Mouse (Mus musculus): ENCODE results near the gene Myo3b. TPM values are rescaled to one million over a fixed set of nuclear protein-coding genes. Genes with fewer than 3 reads are reported as not detected.
A peak's percentile ranks its signal among the peaks of the same experiment; 100 is the strongest.

Myo3b gene
- polyA plus RNA-seq, 1 experiment from 2014 or later, result 0.12 TPM

GRCm38 (mm10) chr2:70083444-70084020, 44.6 kb downstream of the Myo3b start:
- Histone ChIP-seq H3K9me3 (replicated peaks) (no peaks in the 10 kb centered on the region), H3K4me1 (no peaks in the 10 kb centered on the region; the same call in 1 of the 2 replicates), H3K27me3 (no peaks in the 10 kb centered on the region), H3K4me2 (replicated peaks) (no peak overlapping the region), H3K9ac (no peak overlapping the region), H3K4me3 (no peak overlapping the region), H3K36me3 (no peaks in the 10 kb centered on the region), H3K27ac (no peak overlapping the region)
- 74% methylated on average over 17 of the region's 17 CpGs for WGBS
- no peak for ATAC-seq (ENCODE audit: low FRiP score)

- no peak overlapping the region for H3K4me3 ChIP-seq
- 81% methylated on average over 2 of the region's 2 CpGs for WGBS
- H3K27ac ChIP-seq, result no peak overlapping the region
- no peaks in the 10 kb centered on the region for H3K4me1 ChIP-seq
- no peak for ATAC-seq (ENCODE audit: low FRiP score)
- H3K36me3 ChIP-seq, result no peaks in the 10 kb centered on the region
- no peaks in the 10 kb centered on the region for H3K9me3 ChIP-seq (replicated peaks)
- H3K4me2 ChIP-seq (replicated peaks), result no peak overlapping the region
- no peak overlapping the region for H3K9ac ChIP-seq
- H3K27me3 ChIP-seq, result no peaks in the 10 kb centered on the region
These were observed 52.3 kb downstream of the Myo3b start for GRCm38 (mm10) chr2:70091261-70091660.

DNA sequence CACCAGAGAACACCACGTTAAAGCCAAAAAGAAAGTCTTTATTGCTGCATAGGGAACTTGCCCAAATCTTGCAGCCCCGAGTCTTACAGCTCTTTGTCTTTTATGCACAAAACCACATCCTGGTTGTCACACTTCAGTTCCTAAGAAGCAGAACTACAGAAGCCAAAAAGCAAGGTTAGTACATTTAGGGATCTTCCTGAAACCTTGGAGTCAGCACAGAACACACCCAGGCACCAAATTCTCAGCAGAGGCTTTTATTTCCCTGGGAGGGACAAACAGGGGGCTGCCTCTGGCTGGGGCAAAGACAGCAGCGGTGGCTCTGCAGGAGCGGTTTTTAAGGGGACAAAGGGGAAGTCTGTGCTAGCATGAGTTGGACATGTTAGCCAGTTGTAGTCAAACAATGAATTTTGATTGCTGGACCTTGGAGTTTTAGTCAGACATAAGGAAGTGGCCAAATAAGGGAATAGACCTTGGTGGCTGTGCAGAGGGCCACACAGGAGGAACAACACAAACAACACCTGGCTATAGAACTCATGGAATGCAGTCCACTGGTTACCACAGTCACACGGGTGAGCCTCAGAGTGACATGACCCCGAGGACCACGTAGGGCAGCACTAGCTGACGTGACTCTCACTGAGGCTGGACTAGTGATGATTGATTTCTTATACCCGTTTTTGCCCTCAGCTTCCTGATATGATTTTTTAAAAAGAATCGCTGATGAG, 53.0 kb downstream of the Myo3b start:
- H3K9ac ChIP-seq, result no peak overlapping the region
- H3K27me3 ChIP-seq, result no peaks in the 10 kb centered on the region
- H3K4me2 ChIP-seq (replicated peaks), result no peak overlapping the region
- no peaks in the 10 kb centered on the region for H3K36me3 ChIP-seq
- H3K4me3 ChIP-seq, result no peak overlapping the region
- no peaks in the 10 kb centered on the region for H3K9me3 ChIP-seq (replicated peaks)
- no peaks in the 10 kb centered on the region for H3K4me1 ChIP-seq
- ATAC-seq (ENCODE audit: low FRiP score), result no peak
- no peak overlapping the region for H3K27ac ChIP-seq
- 55% methylated on average over 10 of the region's 10 CpGs for WGBS

DNA sequence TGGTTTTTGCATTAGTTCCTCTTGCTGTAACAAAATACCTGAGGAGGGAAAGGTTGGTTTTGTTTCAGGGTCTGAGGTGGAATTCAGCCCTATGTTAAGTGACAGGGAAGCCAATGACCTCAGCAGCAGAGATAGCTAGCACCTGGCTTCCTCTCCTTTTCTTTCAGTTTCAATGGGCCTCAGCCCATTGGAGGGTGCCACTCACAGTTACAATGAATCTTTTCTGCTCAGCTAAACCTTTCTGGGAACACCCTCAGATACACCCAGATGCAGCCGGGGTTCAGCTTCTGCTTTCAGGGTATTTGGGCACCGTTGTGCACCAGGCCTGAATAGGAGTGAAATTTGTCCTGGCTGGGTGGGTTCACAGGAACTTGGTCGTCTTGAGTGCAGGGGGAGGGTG, 53.7 kb downstream of the Myo3b start:
- Histone ChIP-seq H3K9ac (no peak overlapping the region), H3K4me1 (no peaks in the 10 kb centered on the region), H3K9me3 (replicated peaks) (no peaks in the 10 kb centered on the region), H3K4me2 (replicated peaks) (no peak overlapping the region), H3K4me3 (no peak overlapping the region), H3K36me3 (no peaks in the 10 kb centered on the region), H3K27me3 (0 out of 2 replicates have a peak, but pooled peaks cover 2% of the 10 kb centered on the region), H3K27ac (no peak overlapping the region)
- no peak for ATAC-seq (ENCODE audit: low FRiP score)
- 68% methylated on average over 3 of the region's 3 CpGs for WGBS

DNA sequence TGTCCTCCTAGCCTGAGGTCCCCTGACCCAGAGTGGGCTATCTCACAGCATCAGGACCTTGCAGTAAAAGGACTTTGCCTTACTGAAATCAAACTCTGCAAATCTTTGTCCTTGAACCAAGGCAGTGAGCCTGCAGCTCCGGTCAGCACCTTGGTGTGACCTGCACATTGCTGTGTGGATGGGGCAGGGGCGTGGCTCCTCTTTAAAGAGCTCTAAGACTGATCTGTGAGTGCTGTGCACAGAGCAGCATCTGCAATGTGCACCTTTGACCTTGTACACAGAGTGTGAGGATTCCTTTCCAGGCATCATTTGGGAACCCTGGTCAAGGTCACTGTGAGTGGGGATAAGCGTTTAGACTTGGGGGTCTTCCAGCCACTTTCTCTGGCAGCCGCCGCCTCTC, 55.5 kb downstream of the Myo3b start:
- Histone ChIP-seq H3K4me1 (no peaks in the 10 kb centered on the region), H3K4me2 (replicated peaks) (no peak overlapping the region), H3K4me3 (no peak overlapping the region), H3K9me3 (replicated peaks) (no peaks in the 10 kb centered on the region), H3K27me3 (0 out of 2 replicates have a peak, but pooled peaks cover 2% of the 10 kb centered on the region), H3K27ac (no peak overlapping the region), H3K36me3 (no peaks in the 10 kb centered on the region), H3K9ac (no peak overlapping the region)
- 76% methylated on average over 5 of the region's 5 CpGs for WGBS
- ATAC-seq (ENCODE audit: low FRiP score), result no peak

GRCm38 (mm10) chr2:70097229-70098095, 58.5 kb downstream of the Myo3b start:
- Histone ChIP-seq H3K4me3 (no peak overlapping the region), H3K4me2 (replicated peaks) (no peak overlapping the region), H3K4me1 (no peaks in the 10 kb centered on the region), H3K27me3 (0 out of 2 replicates have a peak, but pooled peaks cover 2% of the 10 kb centered on the region), H3K27ac (no peak overlapping the region), H3K36me3 (no peaks in the 10 kb centered on the region), H3K9ac (no peak overlapping the region), H3K9me3 (replicated peaks) (no peaks in the 10 kb centered on the region)
- WGBS, result 80% methylated on average over 15 of the region's 15 CpGs
- ATAC-seq (ENCODE audit: low FRiP score), result no peak

DNA sequence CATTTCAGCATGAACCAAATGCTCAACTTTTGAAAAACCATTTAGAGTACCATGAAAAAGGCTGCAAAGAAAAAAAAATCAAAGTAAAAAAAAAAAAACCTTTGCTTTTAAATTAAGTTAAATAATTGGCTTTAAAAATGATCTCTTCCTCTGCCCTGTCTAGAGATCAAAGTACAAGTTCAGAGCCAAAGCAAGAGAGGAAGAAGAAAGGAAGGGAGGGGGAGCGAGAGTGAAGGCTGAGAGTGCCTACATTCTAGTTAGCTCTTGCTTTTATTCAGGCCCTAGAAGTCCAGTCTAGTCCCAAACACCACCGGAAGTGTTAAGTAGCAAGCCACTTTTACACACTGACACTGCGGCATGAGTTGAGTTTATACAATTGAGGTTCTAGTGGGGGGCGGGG, 60.5 kb downstream of the Myo3b start:
- no peak overlapping the region for H3K9ac ChIP-seq
- H3K4me2 ChIP-seq (replicated peaks), result no peak overlapping the region
- ATAC-seq (ENCODE audit: low FRiP score), result no peak
- H3K4me3 ChIP-seq, result no peak overlapping the region
- H3K36me3 ChIP-seq, result no peaks in the 10 kb centered on the region
- 0 out of 2 replicates have a peak, but pooled peaks cover 2% of the 10 kb centered on the region for H3K27me3 ChIP-seq
- H3K4me1 ChIP-seq, result no peaks in the 10 kb centered on the region
- H3K9me3 ChIP-seq (replicated peaks), result no peaks in the 10 kb centered on the region
- WGBS, result 87% methylated on average over 4 of the region's 4 CpGs
- H3K27ac ChIP-seq, result no peak overlapping the region

- H3K36me3 ChIP-seq, result no peaks in the 10 kb centered on the region
- no peaks in the 10 kb centered on the region for H3K9me3 ChIP-seq (replicated peaks)
- no peak overlapping the region for H3K9ac ChIP-seq
- peak overlapping the region; percentile 48 for H3K27ac ChIP-seq
- H3K4me2 ChIP-seq (replicated peaks), result no peak overlapping the region
- H3K4me3 ChIP-seq, result no peak overlapping the region
- H3K4me1 ChIP-seq, result no peaks in the 10 kb centered on the region
- 34% methylated on average over 14 of the region's 14 CpGs for WGBS
- H3K27me3 ChIP-seq, result no peaks in the 10 kb centered on the region
- ATAC-seq (ENCODE audit: low FRiP score), result peak; percentile 79; the same call in 1 of the 2 replicates
These were observed 66.5 kb downstream of the Myo3b start for GRCm38 (mm10) chr2:70105286-70106030.

- no peak overlapping the region for H3K27ac ChIP-seq
- no peaks in the 10 kb centered on the region for H3K27me3 ChIP-seq
- H3K4me1 ChIP-seq, result peaks cover 8% of the 10 kb centered on the region
- 62% methylated on average over 7 of the region's 7 CpGs for WGBS
- no peak overlapping the region for H3K4me2 ChIP-seq (replicated peaks)
- H3K9ac ChIP-seq, result no peak overlapping the region
- H3K9me3 ChIP-seq (replicated peaks), result no peaks in the 10 kb centered on the region
- H3K4me3 ChIP-seq, result no peak overlapping the region
- no peak for ATAC-seq (ENCODE audit: low FRiP score)
- no peaks in the 10 kb centered on the region for H3K36me3 ChIP-seq
These were observed 70.1 kb downstream of the Myo3b start for GRCm38 (mm10) chr2:70109010-70109409.

DNA sequence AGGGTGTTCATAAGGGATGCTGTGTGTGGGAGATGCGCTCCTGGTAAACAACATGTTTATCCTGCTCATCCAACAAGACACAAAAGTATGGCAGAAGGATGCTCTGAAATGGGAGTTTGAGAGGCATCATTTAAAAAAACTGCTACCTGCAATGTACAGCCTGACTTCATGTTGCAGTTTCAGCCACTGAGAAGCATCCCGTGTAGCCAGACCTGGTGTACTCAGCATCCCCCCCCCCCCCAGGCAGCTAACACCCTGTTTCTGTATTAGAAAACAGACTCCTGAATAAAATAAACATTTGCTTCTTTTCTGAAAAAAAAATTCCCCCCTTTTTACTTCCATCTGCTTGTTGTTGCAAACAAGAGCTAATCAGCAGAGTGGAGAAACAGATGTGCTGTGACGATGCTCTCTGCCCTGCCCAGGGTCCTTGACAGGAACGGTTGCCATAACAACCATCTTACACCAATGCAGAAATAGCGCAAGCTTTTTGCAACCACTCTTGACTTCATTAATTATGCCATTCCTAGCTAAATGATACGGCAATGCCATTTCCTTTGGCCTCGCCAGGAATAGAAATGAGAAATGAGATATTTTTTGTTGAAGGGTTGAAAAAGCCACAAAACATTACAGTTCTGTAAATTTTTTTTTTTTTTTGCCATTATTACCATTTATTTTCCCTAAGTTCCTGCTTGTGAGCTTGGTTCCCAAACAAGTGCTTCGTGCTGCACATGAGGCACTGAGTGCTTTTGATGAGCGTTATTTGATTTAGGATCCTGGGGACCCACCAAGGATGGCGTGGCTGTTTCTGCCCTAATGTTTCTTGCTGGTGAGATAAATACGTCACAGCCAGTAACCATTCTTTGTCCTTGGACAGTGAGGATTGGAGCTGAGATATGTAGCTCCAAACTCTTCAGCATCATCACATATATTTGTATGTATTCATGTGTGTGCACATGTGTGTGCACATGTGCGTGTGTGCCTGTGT, 75.2 kb downstream of the Myo3b start:
- H3K4me3 ChIP-seq, result no peak overlapping the region
- no peaks in the 10 kb centered on the region for H3K36me3 ChIP-seq
- 48% methylated on average over 12 of the region's 12 CpGs for WGBS
- H3K4me2 ChIP-seq (replicated peaks), result no peak overlapping the region; the same call in 1 of the 2 replicates
- H3K4me1 ChIP-seq, result peaks cover 13% of the 10 kb centered on the region
- ATAC-seq (ENCODE audit: low FRiP score), result peak; percentile 82
- H3K9me3 ChIP-seq (replicated peaks), result no peaks in the 10 kb centered on the region
- H3K27me3 ChIP-seq, result 0 out of 2 replicates have a peak, but pooled peaks cover 6% of the 10 kb centered on the region
- H3K27ac ChIP-seq, result peak overlapping the region; percentile 77
- H3K9ac ChIP-seq, result no peak overlapping the region

Data from hindbrain, embryonic 12.5 days (tissue).